Mouse (Mus musculus) liver, adult 2 months (tissue): Measurements from ENCODE around the gene Fzr1. TPM values are rescaled to one million over a fixed set of nuclear protein-coding genes. Genes with fewer than 3 reads are reported as not detected.
A peak's percentile ranks its signal among the peaks of the same experiment; 100 is the strongest.

ENCODE experiments used
- DNase-seq: peaks from one replicate; pipeline ENCODE4 v3.0.0-alpha.2; 2011; ENCODE audit warnings: low read depth, low spot score; ENCODE audit errors: extremely low read depth
- H3K27ac ChIP-seq: fragments of 200-500 bp; replicated peaks from 2 replicates; pipeline ENCODE4 v1.5.1; 2012; ENCODE audit warnings: low read depth, mild to moderate bottlenecking, control low read depth, inconsistent platforms, low read length; ENCODE audit not compliant: insufficient read depth
- H3K27me3 ChIP-seq: fragments of 200-500 bp; 2 replicates; pipeline ENCODE4 v1.6.1; 2012; ENCODE audit warnings: mild to moderate bottlenecking, moderate library complexity, low read length, inconsistent platforms; ENCODE audit not compliant: control insufficient read depth, insufficient read depth
- H3K36me3 ChIP-seq: fragments of 200-500 bp; 2 replicates; pipeline ENCODE4 v1.6.1; 2012; ENCODE audit warnings: low read length, inconsistent platforms; ENCODE audit not compliant: control insufficient read depth, insufficient read depth
- H3K4me1 ChIP-seq: fragments of 200-500 bp; 2 replicates; pipeline ENCODE4 v1.6.1; 2011; ENCODE audit warnings: low read length; ENCODE audit not compliant: control insufficient read depth, insufficient read depth
- H3K4me3 ChIP-seq: fragments of 200-500 bp; 2 replicates; pipeline ENCODE4 v1.5.1; 2011; ENCODE audit warnings: low read depth, mild to moderate bottlenecking, control low read depth, low read length, moderate library complexity; ENCODE audit not compliant: insufficient read depth
- H3K79me2 ChIP-seq: fragments of 200-500 bp; 2 replicates; pipeline ENCODE4 v1.6.1; 2012; ENCODE audit warnings: inconsistent platforms, mild to moderate bottlenecking, low read length, moderate library complexity; ENCODE audit not compliant: control insufficient read depth, insufficient read depth
- H3K9ac ChIP-seq: fragments of 200-500 bp; 2 replicates; pipeline ENCODE4 v1.6.1; 2012; ENCODE audit warnings: low read depth, mild to moderate bottlenecking, control low read depth, inconsistent platforms, low read length
- CTCF ChIP-seq: fragments of 200-500 bp; IDR thresholded peaks from 2 replicates; pipeline ENCODE4 v1.5.1; 2011; ENCODE audit warnings: low read depth, low read length, control low read depth
- POLR2A ChIP-seq: fragments of 200-500 bp; IDR thresholded peaks from 2 replicates; pipeline ENCODE4 v1.6.1; 2011; ENCODE audit warnings: low read length, control low read depth; ENCODE audit not compliant: insufficient read depth; ENCODE audit errors: extremely low read depth
- WGBS: fragments of 180-500 bp; shearing (Covaris S2); methylation state at CpG from one replicate; pipeline ENCODE4 v1.1.7; 2018; 5-methylcytosine and 5-hydroxymethylcytosine counted together
- polyA plus RNA-seq: library from polyadenylated mRNA; depleted of rRNA; stranded (reverse); fragments of >200 nt; gene quantifications from 2 replicates; pipeline ENCODE4 v1.2.3, GENCODE M21; 2012
- total RNA-seq: library from RNA; depleted of rRNA; stranded (reverse); fragments of >200 nt; gene quantifications from 2 replicates; pipeline ENCODE4 v1.2.3, GENCODE M21; 2014

The Fzr1 gene
- total and polyA plus RNA-seq, 2 experiments, result 6.2 to 29.9 TPM

DNA sequence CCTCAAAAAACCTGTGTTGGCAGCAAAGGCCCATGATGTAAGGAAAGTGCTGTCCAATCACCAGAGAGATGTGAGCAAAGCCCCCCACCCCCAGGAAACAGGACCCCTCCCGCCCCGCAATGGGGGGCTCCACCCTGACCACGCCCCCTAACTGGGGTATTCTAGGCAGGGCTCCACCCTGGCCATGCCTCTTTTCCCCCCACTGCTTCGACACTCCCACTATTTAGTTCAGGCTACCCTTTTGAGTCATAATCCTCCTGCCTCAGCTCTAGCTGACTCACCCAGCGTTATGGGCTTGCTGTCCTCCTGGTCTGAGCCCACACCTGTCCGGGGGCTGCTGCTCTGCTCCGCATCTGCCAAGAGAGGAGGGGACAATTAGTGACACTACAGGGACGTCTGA lies 31.0 kb upstream of the Fzr1 start:
- no peak for DNase-seq
- 50% methylated on average over 8 of the region's 8 CpGs for WGBS
- Histone ChIP-seq H3K27me3 (no peaks in the 10 kb centered on the region), H3K36me3 (peaks cover 17% of the 10 kb centered on the region; the same call in 1 of the 2 replicates), H3K9ac (peak overlapping the region; percentile 6; the same call in 1 of the 2 replicates), H3K4me3 (no peak overlapping the region), H3K27ac (peak overlapping the region; percentile 14; the same call in 1 of the 2 replicates), H3K4me1 (peaks cover 53% of the 10 kb centered on the region), H3K79me2 (peaks cover 10% of the 10 kb centered on the region; the same call in 1 of the 2 replicates)
- no peak for TF ChIP-seq CTCF
- no peak for TF ChIP-seq POLR2A

DNA sequence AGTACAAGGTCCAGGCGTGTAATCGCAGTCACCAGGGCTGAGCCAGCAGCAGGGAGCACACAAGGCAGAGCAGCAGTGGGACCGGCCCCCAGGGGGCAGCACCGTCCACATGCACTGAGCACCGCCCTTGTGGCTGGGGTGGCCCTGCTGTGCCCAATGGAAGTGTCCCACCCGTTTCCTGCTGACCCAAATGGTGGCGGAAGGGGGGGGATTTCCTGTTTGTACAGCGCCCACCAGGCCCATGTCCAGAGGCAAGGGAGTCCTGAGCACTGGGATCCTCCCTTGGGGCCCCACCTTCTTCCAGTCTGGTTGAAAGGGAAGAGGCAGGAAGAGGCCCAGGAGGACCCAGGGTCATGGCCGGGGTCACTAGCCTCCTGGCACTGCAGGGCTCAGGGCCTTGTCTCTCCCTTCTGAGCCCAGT lies 30.6 kb upstream of the Fzr1 start:
- TF ChIP-seq CTCF (no peak), POLR2A (no peak)

DNA sequence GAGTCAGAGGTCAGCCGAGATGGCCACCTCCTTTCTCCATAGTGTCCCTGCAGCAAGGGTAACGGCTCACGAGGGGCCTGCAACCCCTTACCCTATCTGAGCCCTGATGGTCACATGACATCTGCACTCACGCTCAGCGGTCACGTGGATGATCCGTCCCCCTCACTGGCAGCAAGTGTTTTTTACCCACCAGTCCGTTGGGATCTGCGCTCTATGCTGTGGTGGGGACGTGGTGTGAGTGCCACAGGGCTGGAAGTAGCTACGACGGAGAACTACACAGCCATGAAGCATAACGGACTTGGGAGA lies 30.1 kb upstream of the Fzr1 start:
- peak overlapping the region; percentile 11; the same call in 1 of the 2 replicates for H3K27ac ChIP-seq
- peaks cover 19% of the 10 kb centered on the region; the same call in 1 of the 2 replicates for H3K36me3 ChIP-seq
- no peaks in the 10 kb centered on the region for H3K27me3 ChIP-seq
- TF ChIP-seq CTCF (no peak), POLR2A (no peak)
- no peak for DNase-seq
- H3K4me1 ChIP-seq, result peaks cover 47% of the 10 kb centered on the region
- peaks cover 6% of the 10 kb centered on the region; the same call in 1 of the 2 replicates for H3K79me2 ChIP-seq
- 75% methylated on average over 13 of the region's 13 CpGs for WGBS
- H3K9ac ChIP-seq, result peak overlapping the region; percentile 3; the same call in 1 of the 2 replicates
- no peak overlapping the region for H3K4me3 ChIP-seq

More for the DNA sequence above, 30.6 kb upstream of the Fzr1 start:
- no peak overlapping the region for H3K9ac ChIP-seq
- H3K27ac ChIP-seq, result peak overlapping the region; percentile 14; the same call in 1 of the 2 replicates
- peaks cover 51% of the 10 kb centered on the region for H3K4me1 ChIP-seq
- WGBS, result 10% methylated on average over 9 of the region's 9 CpGs
- no peaks in the 10 kb centered on the region for H3K27me3 ChIP-seq
- peak; percentile 86 for DNase-seq
- H3K4me3 ChIP-seq, result no peak overlapping the region
- H3K36me3 ChIP-seq, result peaks cover 19% of the 10 kb centered on the region; the same call in 1 of the 2 replicates
- peaks cover 10% of the 10 kb centered on the region; the same call in 1 of the 2 replicates for H3K79me2 ChIP-seq

DNA sequence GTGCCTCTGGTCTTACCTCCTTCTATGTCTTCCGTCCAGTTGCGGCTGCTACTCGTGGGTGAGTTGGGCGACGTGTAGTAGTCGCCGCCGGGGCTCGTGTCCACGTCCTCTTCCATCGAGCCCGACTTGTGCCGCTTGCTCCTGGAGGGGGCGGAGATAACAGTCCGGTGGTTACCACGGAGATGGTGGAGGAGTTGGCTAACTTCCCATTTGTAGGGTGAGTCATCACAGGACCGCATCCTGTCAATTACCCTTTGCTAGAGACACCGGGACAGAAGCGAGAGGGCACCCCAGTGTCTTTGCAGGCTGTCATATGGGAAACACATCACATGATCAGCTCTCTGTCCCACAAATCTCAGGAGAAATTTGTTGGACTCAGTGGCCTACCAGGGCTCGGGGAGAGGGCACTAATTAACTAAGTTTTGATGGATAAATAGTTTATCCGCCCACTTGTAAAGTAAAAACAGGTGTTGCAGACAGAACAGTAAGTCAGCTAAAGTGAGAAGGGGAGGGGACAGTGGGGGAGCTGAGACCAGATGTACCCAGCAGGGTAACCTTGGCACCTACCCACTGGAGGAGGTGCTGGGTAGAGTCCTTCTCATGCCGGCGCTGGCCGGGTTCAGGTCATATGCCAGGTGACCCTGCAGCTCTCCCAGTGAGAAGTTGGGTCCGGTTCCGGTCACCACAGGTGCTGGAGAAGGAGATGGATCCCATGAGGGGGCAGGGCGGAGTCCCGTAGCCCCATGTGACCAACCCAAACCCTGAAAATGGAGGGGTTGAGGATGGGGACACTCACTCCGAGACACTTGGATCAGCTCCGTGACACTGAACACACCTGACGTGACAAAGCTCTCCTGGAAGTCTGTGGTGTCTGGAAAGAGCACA lies 29.5 kb upstream of the Fzr1 start:
- H3K9ac ChIP-seq, result no peak overlapping the region
- H3K4me1 ChIP-seq, result peaks cover 42% of the 10 kb centered on the region
- no peak overlapping the region for H3K4me3 ChIP-seq
- peaks cover 3% of the 10 kb centered on the region; the same call in 1 of the 2 replicates for H3K79me2 ChIP-seq
- TF ChIP-seq CTCF (no peak), POLR2A (no peak)
- no peaks in the 10 kb centered on the region for H3K27me3 ChIP-seq
- peaks cover 19% of the 10 kb centered on the region; the same call in 1 of the 2 replicates for H3K36me3 ChIP-seq
- H3K27ac ChIP-seq, result peak overlapping the region; percentile 11
- 53% methylated on average over 31 of the region's 31 CpGs for WGBS
- peak; percentile 55 for DNase-seq

DNA sequence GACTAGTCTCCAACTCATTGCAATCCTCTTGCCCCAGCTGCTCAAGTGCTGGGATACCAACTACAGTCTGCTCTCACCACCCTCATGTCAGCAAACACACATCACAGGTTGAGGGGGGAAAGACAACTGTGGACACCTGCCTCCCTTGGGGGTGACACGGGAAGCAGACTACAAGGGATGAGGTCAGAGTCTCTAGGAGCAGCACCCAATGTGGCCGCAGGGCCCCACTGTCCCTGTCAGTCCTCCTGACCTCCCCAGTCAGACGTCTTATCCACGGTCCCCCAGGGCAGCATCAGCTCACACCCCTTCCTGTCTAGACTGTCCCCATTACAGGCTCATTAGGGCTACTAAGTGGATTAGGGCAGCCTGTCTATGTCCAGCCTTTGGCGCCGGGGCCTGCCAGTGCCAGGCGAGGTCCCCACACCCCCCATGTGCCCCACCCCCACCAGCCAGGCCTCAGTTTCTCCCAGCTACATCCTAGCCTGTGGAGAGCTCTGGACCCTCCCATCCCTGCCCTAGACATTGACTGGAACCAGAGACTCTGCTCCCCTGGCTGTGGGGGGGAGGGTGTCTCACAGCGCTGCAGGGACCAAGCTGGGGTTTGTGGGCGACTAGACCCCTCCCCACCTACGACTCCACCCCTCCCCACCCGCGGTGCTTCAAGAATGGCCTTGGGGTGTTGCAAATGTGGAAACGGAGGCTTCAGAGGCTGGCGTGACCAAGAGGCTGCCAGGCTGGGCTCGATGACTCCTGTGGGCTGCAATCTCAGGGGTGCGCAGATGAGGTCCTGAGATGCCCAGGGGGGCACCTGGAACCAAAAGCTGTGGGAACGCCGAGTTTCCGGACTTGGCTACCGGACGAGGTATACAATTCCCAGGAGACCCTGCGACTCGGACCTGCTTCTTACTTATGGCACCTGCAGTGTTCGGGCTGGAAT lies 28.5 kb upstream of the Fzr1 start:
- Histone ChIP-seq H3K36me3 (peaks cover 19% of the 10 kb centered on the region; the same call in 1 of the 2 replicates), H3K9ac (no peak overlapping the region), H3K79me2 (peaks cover 3% of the 10 kb centered on the region; the same call in 1 of the 2 replicates), H3K4me1 (peaks cover 38% of the 10 kb centered on the region), H3K27me3 (no peaks in the 10 kb centered on the region), H3K4me3 (no peak overlapping the region), H3K27ac (no peak overlapping the region)
- TF ChIP-seq POLR2A, result no peak
- no peak for TF ChIP-seq CTCF
- no peak for DNase-seq
- WGBS, result 74% methylated on average over 24 of the region's 24 CpGs
